Mouse (Mus musculus) hindbrain, embryonic 16.5 days (tissue): ENCODE results near the gene Dnah8. TPM values are rescaled to one million over a fixed set of nuclear protein-coding genes. Genes with fewer than 3 reads are reported as not detected.

Source experiments
- ATAC-seq: fragments of 200-750 bp; cut with Nextera tagmentation; 2 replicates; pipeline ENCODE4 v1.8.0; 2017; ENCODE audit warnings: moderate TSS enrichment, moderate library complexity
- H3K27ac ChIP-seq: fragments of 300-500 bp; sonication (generic); 2 replicates; pipeline ENCODE4 v1.5.1; 2014; ENCODE audit warnings: low read depth, mild to moderate bottlenecking, control low read depth, low read length, moderate library complexity
- H3K27me3 ChIP-seq: fragments of 300-500 bp; sonication (generic); replicated peaks from 2 replicates; pipeline ENCODE4 v1.6.1; 2014; ENCODE audit warnings: low read length; ENCODE audit not compliant: control insufficient read depth, insufficient read depth
- H3K36me3 ChIP-seq: fragments of 300-500 bp; sonication (generic); 2 replicates; pipeline ENCODE4 v1.6.1; 2014; ENCODE audit warnings: mild to moderate bottlenecking, low read length, moderate library complexity, mixed read lengths; ENCODE audit not compliant: control insufficient read depth, insufficient read depth
- H3K4me1 ChIP-seq: fragments of 300-500 bp; sonication (generic); 2 replicates; pipeline ENCODE4 v1.6.1; 2014; ENCODE audit warnings: low read depth, low read length; ENCODE audit not compliant: control insufficient read depth, insufficient read depth
- H3K4me2 ChIP-seq: fragments of 300-500 bp; sonication (generic); 2 replicates; pipeline ENCODE4 v1.6.1; 2014; ENCODE audit warnings: mild to moderate bottlenecking, low read length, control low read depth, moderate library complexity
- H3K4me3 ChIP-seq: fragments of 300-500 bp; sonication (generic); 2 replicates; pipeline ENCODE4 v1.5.1; 2014; ENCODE audit warnings: mild to moderate bottlenecking, low read length, control low read depth, moderate library complexity
- H3K9ac ChIP-seq: fragments of 300-500 bp; sonication (generic); 2 replicates; pipeline ENCODE4 v1.6.1; 2014; ENCODE audit warnings: low read depth, mild to moderate bottlenecking, control low read depth, low read length, moderate library complexity
- H3K9me3 ChIP-seq: fragments of 300-500 bp; sonication (generic); 2 replicates; pipeline ENCODE4 v1.6.1; 2014; ENCODE audit warnings: mild to moderate bottlenecking, low read length, moderate library complexity; ENCODE audit not compliant: control insufficient read depth
- WGBS: fragments of 180-500 bp; shearing (Covaris S2); extraction: QIAGEN DNeasy Blood & Tissue Kit; methylation state at CpG from one replicate; pipeline ENCODE4 v1.1.7; 2014; 5-methylcytosine and 5-hydroxymethylcytosine counted together
- polyA plus RNA-seq: library from polyadenylated mRNA; unstranded; fragments of >200 nt; fragmentation: Nextera tagmentation; extraction: Ambion mirVana; gene quantifications from 2 replicates; pipeline ENCODE4 v1.2.1, GENCODE M21; 2015

Gene Dnah8
- polyA plus RNA-seq, 1 experiment from 2014 or later: 1.7 TPM

GRCm38 (mm10) chr17:30583258-30584001, 40.7 kb upstream of the Dnah8 start:
- 85% methylated on average over 2 of the region's 2 CpGs for WGBS
- H3K4me2 ChIP-seq: no peak overlapping the region
- H3K27ac ChIP-seq: no peak overlapping the region
- H3K4me1 ChIP-seq: no peaks in the 10 kb centered on the region
- H3K4me3 ChIP-seq: no peak overlapping the region
- H3K27me3 ChIP-seq: no peaks in the 10 kb centered on the region
- H3K9me3 ChIP-seq: no peaks in the 10 kb centered on the region
- no peak for ATAC-seq
- H3K9ac ChIP-seq: no peak overlapping the region
- no peaks in the 10 kb centered on the region for H3K36me3 ChIP-seq

DNA sequence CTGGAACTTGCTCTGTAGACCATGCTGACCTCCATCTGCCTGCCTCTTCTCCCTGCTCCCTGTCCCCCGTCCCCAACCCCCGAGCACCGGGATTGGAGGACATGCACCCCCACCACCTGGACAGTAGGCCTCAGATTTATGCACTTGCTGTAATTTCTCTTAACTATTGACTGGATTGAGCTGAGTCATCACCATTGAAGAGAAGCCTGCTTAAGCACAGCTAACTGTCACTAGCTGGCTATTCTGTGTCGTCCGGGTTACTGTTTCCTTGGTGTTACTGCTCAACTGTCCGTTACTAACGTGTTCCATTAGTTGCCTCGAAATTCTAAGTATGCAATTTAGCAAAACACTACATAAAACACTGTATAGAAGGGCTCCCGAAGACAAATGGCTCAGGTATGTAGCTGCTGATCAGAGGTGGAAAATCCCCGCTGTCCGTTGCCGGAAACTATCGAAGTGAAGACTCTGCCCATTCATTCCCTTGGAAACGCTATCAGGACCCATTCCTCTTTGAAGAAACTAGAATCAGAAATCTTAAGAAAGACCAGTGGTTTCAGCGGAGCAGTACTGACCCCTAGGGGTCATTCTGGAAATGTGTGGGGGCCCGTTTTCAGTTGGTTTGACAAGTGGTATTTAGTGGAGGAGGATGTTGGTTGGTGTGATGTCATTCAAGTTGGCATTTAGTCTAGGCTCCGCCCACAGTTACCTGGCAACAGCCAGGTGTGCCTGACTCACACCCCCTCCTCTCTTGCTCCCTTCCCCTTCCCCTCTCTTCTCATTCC, 33.5 kb upstream of the Dnah8 start:
- Histone ChIP-seq H3K27me3 (no peaks in the 10 kb centered on the region), H3K27ac (no peak overlapping the region)
- 26% methylated on average over 17 of the region's 17 CpGs for WGBS

DNA sequence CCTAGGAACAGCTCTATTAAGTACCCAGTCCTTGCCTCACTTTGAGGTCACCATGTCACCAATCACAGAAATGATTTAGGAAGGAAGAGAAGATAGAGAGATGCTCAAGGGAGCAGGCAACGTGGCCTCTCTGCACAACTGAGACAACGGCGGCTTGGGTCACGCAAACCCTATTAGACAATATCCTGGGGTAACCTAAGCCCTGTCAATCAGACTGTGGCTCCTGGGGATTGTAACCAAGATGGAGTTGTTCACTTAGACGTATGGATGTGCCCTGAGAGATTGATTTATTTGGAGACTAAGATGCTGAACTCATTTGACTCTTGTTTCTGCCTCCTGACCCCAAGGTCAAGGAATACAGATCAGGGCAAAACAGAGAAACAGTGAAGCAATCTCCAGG, 29.7 kb upstream of the Dnah8 start:
- no peaks in the 10 kb centered on the region for H3K4me1 ChIP-seq

More for the DNA sequence above, 33.5 kb upstream of the Dnah8 start:
- Histone ChIP-seq H3K9ac (no peak overlapping the region), H3K36me3 (peaks cover 3% of the 10 kb centered on the region; the same call in 1 of the 2 replicates), H3K4me1 (no peaks in the 10 kb centered on the region), H3K4me3 (no peak overlapping the region), H3K9me3 (no peaks in the 10 kb centered on the region), H3K4me2 (0 out of 2 replicates have a peak overlapping the region, but pooled peaks have one; percentile 9)
- peak; percentile 45; the same call in 1 of the 2 replicates for ATAC-seq

GRCm38 (mm10) chr17:30594846-30595245, 29.3 kb upstream of the Dnah8 start:
- Histone ChIP-seq H3K4me1 (no peaks in the 10 kb centered on the region), H3K4me2 (no peak overlapping the region), H3K27me3 (no peaks in the 10 kb centered on the region), H3K9ac (no peak overlapping the region), H3K27ac (no peak overlapping the region), H3K36me3 (peaks cover 10% of the 10 kb centered on the region), H3K4me3 (no peak overlapping the region), H3K9me3 (peaks cover 3% of the 10 kb centered on the region; the same call in 1 of the 2 replicates)
- no peak for ATAC-seq
- 53% methylated on average over 6 of the region's 6 CpGs for WGBS

More for the DNA sequence above, 29.7 kb upstream of the Dnah8 start:
- no peak for ATAC-seq
- H3K4me2 ChIP-seq: no peak overlapping the region
- H3K4me3 ChIP-seq: no peak overlapping the region
- no peak overlapping the region for H3K27ac ChIP-seq
- peaks cover 3% of the 10 kb centered on the region; the same call in 1 of the 2 replicates for H3K9me3 ChIP-seq
- WGBS: 49% methylated on average over 5 of the region's 5 CpGs
- peaks cover 10% of the 10 kb centered on the region for H3K36me3 ChIP-seq
- no peaks in the 10 kb centered on the region for H3K27me3 ChIP-seq
- no peak overlapping the region for H3K9ac ChIP-seq

DNA sequence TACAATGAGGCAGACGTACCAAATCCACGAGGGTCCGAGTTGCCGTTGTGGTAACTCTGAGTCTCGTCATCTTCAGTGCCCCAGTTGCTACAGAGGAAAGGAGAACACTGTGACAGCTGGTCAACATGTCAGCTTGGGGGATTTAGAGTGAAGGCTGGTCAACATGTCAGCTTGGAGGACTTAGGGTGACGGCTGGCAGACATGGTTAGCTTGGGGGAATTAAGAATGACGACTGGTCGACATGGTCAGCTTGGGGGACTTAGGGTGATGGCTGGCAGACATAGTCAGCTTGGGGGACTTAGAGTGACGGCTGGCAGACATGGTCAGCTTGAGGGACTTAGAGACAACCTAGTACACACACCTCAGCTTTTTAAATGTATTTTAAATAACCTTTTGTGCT, 26.4 kb upstream of the Dnah8 start:
- Histone ChIP-seq H3K27me3 (no peaks in the 10 kb centered on the region), H3K27ac (no peak overlapping the region), H3K4me2 (no peak overlapping the region), H3K9ac (no peak overlapping the region), H3K4me1 (no peaks in the 10 kb centered on the region), H3K4me3 (no peak overlapping the region), H3K36me3 (peaks cover 15% of the 10 kb centered on the region), H3K9me3 (peaks cover 3% of the 10 kb centered on the region; the same call in 1 of the 2 replicates)
- no peak for ATAC-seq
- 96% methylated on average over 9 of the region's 9 CpGs for WGBS

DNA sequence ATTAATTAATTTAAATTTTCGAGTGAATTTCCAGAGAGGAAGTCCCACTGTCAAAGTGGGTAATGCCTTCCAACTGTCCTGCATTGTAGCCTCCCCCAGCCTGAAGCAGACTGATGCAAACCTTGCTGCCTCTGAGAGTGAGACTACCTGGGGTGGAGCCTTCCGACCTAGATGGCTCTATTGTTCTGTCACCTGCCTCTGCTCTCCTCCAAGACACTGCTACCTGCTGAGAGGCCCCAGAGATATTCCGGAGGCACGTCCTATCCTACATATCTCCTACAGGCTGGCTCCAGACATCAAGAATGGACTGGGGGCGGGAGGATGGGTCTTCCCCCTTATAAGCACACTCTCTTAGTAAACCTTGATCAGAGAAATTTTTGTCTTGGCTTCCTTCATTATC, 25.9 kb upstream of the Dnah8 start:
- WGBS: 84% methylated on average over 5 of the region's 5 CpGs
- no peak overlapping the region for H3K4me2 ChIP-seq
- H3K27me3 ChIP-seq: no peaks in the 10 kb centered on the region
- peaks cover 3% of the 10 kb centered on the region; the same call in 1 of the 2 replicates for H3K9me3 ChIP-seq
- H3K27ac ChIP-seq: no peak overlapping the region
- no peaks in the 10 kb centered on the region for H3K4me1 ChIP-seq
- peaks cover 16% of the 10 kb centered on the region for H3K36me3 ChIP-seq
- H3K4me3 ChIP-seq: no peak overlapping the region
- ATAC-seq: no peak
- H3K9ac ChIP-seq: no peak overlapping the region

DNA sequence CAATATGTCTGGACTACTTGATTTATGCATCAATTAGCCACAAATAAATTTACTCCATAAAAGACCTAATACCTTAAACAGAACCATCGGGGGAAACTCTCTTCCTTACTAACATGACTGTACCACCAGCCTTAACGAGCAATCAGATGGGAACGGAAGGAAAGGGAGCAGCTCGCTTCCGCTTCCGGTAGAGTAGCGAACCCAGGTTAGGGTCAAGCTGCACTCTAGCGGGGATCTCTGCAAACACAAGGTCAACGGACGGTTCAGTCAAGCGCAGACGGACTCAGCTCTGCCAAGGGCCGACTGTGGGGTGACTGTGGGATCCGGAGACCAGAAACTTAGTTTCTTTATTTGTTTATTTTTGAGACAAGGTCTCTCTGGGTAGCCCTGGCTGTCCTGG, 22.0 kb upstream of the Dnah8 start:
- H3K27me3 ChIP-seq: no peaks in the 10 kb centered on the region
- H3K36me3 ChIP-seq: peaks cover 13% of the 10 kb centered on the region
- no peaks in the 10 kb centered on the region for H3K9me3 ChIP-seq
- no peaks in the 10 kb centered on the region for H3K4me1 ChIP-seq
- H3K27ac ChIP-seq: no peak overlapping the region
- 96% methylated on average over 14 of the region's 14 CpGs for WGBS
- no peak overlapping the region for H3K4me2 ChIP-seq
- no peak for ATAC-seq
- no peak overlapping the region for H3K4me3 ChIP-seq
- no peak overlapping the region for H3K9ac ChIP-seq

- no peak overlapping the region for H3K4me3 ChIP-seq
- WGBS: 90% methylated on average over 6 of the region's 6 CpGs
- no peaks in the 10 kb centered on the region for H3K9me3 ChIP-seq
- no peak for ATAC-seq
- H3K27ac ChIP-seq: no peak overlapping the region
- no peak overlapping the region for H3K9ac ChIP-seq
- peaks cover 4% of the 10 kb centered on the region; the same call in 1 of the 2 replicates for H3K4me1 ChIP-seq
- no peaks in the 10 kb centered on the region for H3K27me3 ChIP-seq
- H3K36me3 ChIP-seq: peaks cover 9% of the 10 kb centered on the region
- no peak overlapping the region for H3K4me2 ChIP-seq
Measured at GRCm38 (mm10) chr17:30604296-30604695, 19.9 kb upstream of the Dnah8 start.

DNA sequence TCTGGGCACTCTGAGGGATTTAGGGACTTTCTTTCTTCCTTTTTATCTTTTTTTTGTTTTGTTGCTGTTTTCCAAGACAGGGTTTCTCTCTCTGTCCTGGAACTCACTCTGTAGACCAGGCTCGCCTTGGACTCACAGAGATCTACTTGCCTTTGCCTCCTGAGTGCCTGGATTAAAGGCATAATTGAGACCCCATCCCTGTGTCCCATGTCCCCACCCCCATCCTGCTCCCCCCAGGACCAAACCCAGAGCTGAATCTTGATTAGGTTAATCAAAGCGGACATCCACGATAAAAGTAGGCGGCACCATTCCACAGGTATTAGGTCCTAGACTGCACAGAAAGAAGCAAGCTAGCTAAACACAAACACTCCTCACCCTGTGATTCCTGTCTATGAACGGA, 19.2 kb upstream of the Dnah8 start:
- WGBS: 89% methylated on average over 5 of the region's 5 CpGs
- ATAC-seq: no peak
- Histone ChIP-seq H3K27ac (no peak overlapping the region), H3K9me3 (no peaks in the 10 kb centered on the region), H3K4me1 (peaks cover 4% of the 10 kb centered on the region; the same call in 1 of the 2 replicates), H3K4me3 (no peak overlapping the region), H3K27me3 (no peaks in the 10 kb centered on the region), H3K4me2 (no peak overlapping the region), H3K36me3 (peaks cover 9% of the 10 kb centered on the region), H3K9ac (no peak overlapping the region)
